8 mouse cellular contexts compared by ENCODE assay signal in the genomic region with DNA sequence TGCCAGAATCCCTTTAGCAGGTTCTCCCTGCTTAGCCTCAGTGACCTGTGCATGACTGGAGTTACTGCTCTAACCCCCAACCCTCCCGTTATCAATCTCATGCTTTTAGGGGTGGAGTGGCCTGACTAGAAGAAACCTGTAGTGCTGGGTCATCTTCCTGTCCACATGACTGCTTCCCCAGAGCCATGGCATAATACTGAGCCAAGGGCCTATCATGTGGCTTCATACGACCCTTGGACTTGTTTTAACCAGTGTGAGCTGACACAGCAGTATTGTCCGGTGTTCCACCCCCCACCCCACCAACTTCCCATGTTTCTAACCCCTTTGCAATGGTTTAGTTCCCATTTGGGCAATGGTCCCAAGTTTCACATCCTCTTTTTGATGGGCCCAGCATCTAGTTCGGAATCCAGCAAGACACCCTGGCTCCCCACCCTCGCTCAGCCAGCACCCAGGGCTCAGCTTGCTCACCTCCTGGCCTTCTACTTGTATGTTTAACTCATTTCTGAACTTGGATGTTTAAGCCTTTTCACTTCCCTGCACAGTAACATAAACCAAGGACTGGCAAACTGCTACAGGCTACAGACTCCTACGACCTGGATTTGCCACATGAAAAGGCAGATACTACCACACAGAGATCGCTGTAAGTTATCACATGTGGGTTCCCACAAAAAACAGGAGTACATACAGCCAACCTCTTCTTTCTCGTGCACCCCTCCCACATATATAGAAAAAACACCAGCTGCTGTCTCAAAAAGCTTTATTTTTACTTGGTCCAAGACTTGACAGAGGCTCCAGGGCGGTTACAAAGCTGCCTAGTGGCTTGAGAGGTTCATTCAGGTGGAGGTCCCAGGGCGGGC. TPM values are rescaled to one million over a fixed set of nuclear protein-coding genes. Genes with fewer than 3 reads are reported as not detected.
DNase-seq lines count a peak whose midpoint lies in the region; ATAC-seq and TF ChIP-seq lines count a peak whose summit lies in the region.

No protein-coding gene starts in this region.

- peak overlapping the region; percentile 65 for H3K4me2 ChIP-seq in forebrain, embryonic 12.5 days
- peak overlapping the region; percentile 81 for H3K4me2 ChIP-seq in lung, postnatal 0 days (replicated peaks; ENCODE audit: low read depth, low read length)

- in situ Hi-C loops in ES-E14 (cut with MboI; ENCODE audit: low sequenced_read_pairs in 2 of 2, unreplicated experiment in 2 of 2) = no loop called here

- TF ChIP-seq CTCF in lung, postnatal 0 days (IDR thresholded peaks at IDR 0.05) = no peak

- H3K9me3 ChIP-seq in ES-E14 (ENCODE audit: control insufficient read depth, insufficient read depth, low read depth, low read length) = no peaks in the 10 kb centered on the region
- no peaks in the 10 kb centered on the region for H3K9me3 ChIP-seq in forebrain, embryonic 12.5 days
- H3K9me3 ChIP-seq in lung, postnatal 0 days (ENCODE audit: low read length) = no peaks in the 10 kb centered on the region

- peak overlapping the region in 1 of 2 experiments; percentile 75; a peak in 2 of 4 replicates for H3K4me3 ChIP-seq in ES-E14 (ENCODE audit: insufficient read depth in 1 of 2, low read depth in 1 of 2, low read length in 2 of 2, poor library complexity in 1 of 2, severe bottlenecking in 1 of 2)
- H3K4me3 ChIP-seq in forebrain, embryonic 12.5 days (replicated peaks) = peak overlapping the region; percentile 82
- H3K4me3 ChIP-seq in lung, postnatal 0 days (ENCODE audit: low read depth, low read length) = peak overlapping the region; percentile 15; the same call in 1 of the 2 replicates

- H3K27me3 ChIP-seq in forebrain, embryonic 12.5 days = no peaks in the 10 kb centered on the region
- no peaks in the 10 kb centered on the region for H3K27me3 ChIP-seq in lung, postnatal 0 days (replicated peaks; ENCODE audit: insufficient read depth, low read length)
- no peaks in the 10 kb centered on the region for H3K27me3 ChIP-seq in splenic B cell, adult 2 months (ENCODE audit: control insufficient read depth, insufficient read depth, low read length, poor library complexity, severe bottlenecking)

- no peak overlapping the region for H3K27ac ChIP-seq in ES-E14 (ENCODE audit: insufficient read depth, low read depth, low read length, poor library complexity, severe bottlenecking)
- peak overlapping the region; percentile 65 for H3K27ac ChIP-seq in forebrain, embryonic 12.5 days
- no peak overlapping the region for H3K27ac ChIP-seq in lung, postnatal 0 days (ENCODE audit: low read length)

- 76% methylated on average over 10 of the region's 10 CpGs for WGBS in forebrain, embryonic 12.5 days
- 41% methylated on average over 9 of the region's 10 CpGs for WGBS in lung, postnatal 0 days

- ATAC-seq in forebrain, embryonic 12.5 days (ENCODE audit: low FRiP score) = no peak
- ATAC-seq in lung, postnatal 0 days = no peak

- TF ChIP-seq EP300 in lung, postnatal 0 days (IDR thresholded peaks at IDR 0.05) = no peak

- DNase-seq in 3T3-L1 (ENCODE audit: low read depth, low spot score) (peak; percentile 77), ES-E14 (ENCODE audit: low read depth, low spot score) (no peak)
- DNase-seq in kidney, adult 18-20 months = peak; percentile 71
- peak; percentile 42 for DNase-seq in lung, postnatal 0 days (ENCODE audit: low spot score)
- peak; percentile 68 for DNase-seq in splenic B cell, adult 2 months (ENCODE audit: low read depth, low spot score)
- DNase-seq in testis, postnatal 10 days (ENCODE audit: low spot score) = no peak
- DNase-seq in frontal cortex, postnatal 25 days (ENCODE audit: low spot score in 2 of 2) = no peak

- H3K4me1 ChIP-seq in ES-E14 (ENCODE audit: control insufficient read depth in 2 of 2, insufficient read depth in 2 of 2, low read length in 2 of 2, poor library complexity in 1 of 2) = peaks cover 0 to 16% of the 10 kb centered on the region in 2 experiments; a peak in 1 of 4 replicates
- peaks cover 37% of the 10 kb centered on the region for H3K4me1 ChIP-seq in forebrain, embryonic 12.5 days
- peaks cover 25% of the 10 kb centered on the region; the same call in 1 of the 2 replicates for H3K4me1 ChIP-seq in lung, postnatal 0 days (ENCODE audit: insufficient read depth, low read depth, low read length)

- H3K36me3 ChIP-seq in ES-E14 (ENCODE audit: control insufficient read depth, insufficient read depth, low read length, poor library complexity, severe bottlenecking) = peaks cover 39% of the 10 kb centered on the region
- peaks cover 49% of the 10 kb centered on the region for H3K36me3 ChIP-seq in forebrain, embryonic 12.5 days (replicated peaks)
- H3K36me3 ChIP-seq in lung, postnatal 0 days (ENCODE audit: insufficient read depth, low read length) = peaks cover 16% of the 10 kb centered on the region; the same call in 1 of the 2 replicates
- H3K36me3 ChIP-seq in splenic B cell, adult 2 months (ENCODE audit: control insufficient read depth, insufficient read depth, low read length, poor library complexity, severe bottlenecking) = peaks cover 10% of the 10 kb centered on the region

- peak overlapping the region; percentile 79; the same call in 1 of the 2 replicates for H3K9ac ChIP-seq in ES-E14 (ENCODE audit: insufficient read depth, low read depth, low read length, poor library complexity, severe bottlenecking)
- peak overlapping the region; percentile 87 for H3K9ac ChIP-seq in forebrain, embryonic 12.5 days
- 0 out of 2 replicates have a peak overlapping the region, but pooled peaks have one; percentile 74 for H3K9ac ChIP-seq in lung, postnatal 0 days (replicated peaks; ENCODE audit: low read depth)

TF ChIP-seq in ES-E14, 5 proteins besides CTCF, POLR2A, EP300 and RAD21:
- no peak for TF ChIP-seq ZNF384 (IDR thresholded peaks at IDR 0.05; ENCODE audit: low read depth, low read length)
- TF ChIP-seq MAFK (IDR thresholded peaks at IDR 0.05; ENCODE audit: insufficient read depth, low read depth, low read length) = peak; percentile 96
- peak; percentile 56; the same call in 1 of the 2 replicates for TF ChIP-seq CHD2 (IDR thresholded peaks at IDR 0.05; ENCODE audit: low read depth, low read length)
- 0 out of 2 replicates have a peak, but pooled peaks have one; percentile 45 for TF ChIP-seq HCFC1 (IDR thresholded peaks at IDR 0.05; ENCODE audit: borderline replicate concordance, insufficient read depth, low read length)
- TF ChIP-seq ZC3H11A (IDR thresholded peaks at IDR 0.05; ENCODE audit: borderline replicate concordance, low read depth, low read length) = no peak

RNA-seq across cellular contexts. Expression of gene Ftl1, which starts 2.3 kb away (rescaled TPM):
- 398 and 408 TPM in 2 replicates for total RNA-seq in ES-E14 (2012; rRNA removed)
- polyA plus RNA-seq in forebrain, embryonic 12.5 days (2016; fragmentation: Nextera tagmentation; extraction: Ambion mirVana) = 5,523 and 5,537 TPM in 2 replicates
- 5,808 and 6,026 TPM in 2 replicates for polyA plus RNA-seq in lung, postnatal 0 days (2015; fragmentation: Nextera tagmentation; extraction: Ambion mirVana)

RNA-seq across cellular contexts. Expression of gene Bax, which starts 9.3 kb away (rescaled TPM):
- 388 and 591 TPM in 2 replicates for total RNA-seq in ES-E14 (2012; rRNA removed)
- 240 and 256 TPM in 2 replicates for polyA plus RNA-seq in forebrain, embryonic 12.5 days (2016; fragmentation: Nextera tagmentation; extraction: Ambion mirVana)
- 144 and 155 TPM in 2 replicates for polyA plus RNA-seq in lung, postnatal 0 days (2015; fragmentation: Nextera tagmentation; extraction: Ambion mirVana)

RNA-seq across cellular contexts. Expression of gene Ruvbl2, which starts 19.5 kb away (rescaled TPM):
- total RNA-seq in ES-E14 (2012; rRNA removed) = 228 and 281 TPM in 2 replicates
- 167 and 175 TPM in 2 replicates for polyA plus RNA-seq in forebrain, embryonic 12.5 days (2016; fragmentation: Nextera tagmentation; extraction: Ambion mirVana)
- 59.9 and 63.5 TPM in 2 replicates for polyA plus RNA-seq in lung, postnatal 0 days (2015; fragmentation: Nextera tagmentation; extraction: Ambion mirVana)

RNA-seq across cellular contexts. Expression of gene Gys1, which starts 22.8 kb away (rescaled TPM):
- 26.1 and 26.8 TPM in 2 replicates for total RNA-seq in ES-E14 (2012; rRNA removed)
- 28.7 and 30.7 TPM in 2 replicates for polyA plus RNA-seq in forebrain, embryonic 12.5 days (2016; fragmentation: Nextera tagmentation; extraction: Ambion mirVana)
- 19.2 and 19.6 TPM in 2 replicates for polyA plus RNA-seq in lung, postnatal 0 days (2015; fragmentation: Nextera tagmentation; extraction: Ambion mirVana)

RNA-seq across cellular contexts. Expression of gene Tulp2, which starts 24.2 kb away (rescaled TPM):
- total RNA-seq in ES-E14 (2012; rRNA removed) = 2.6 TPM in 2 replicates
- 0.29 and 0.34 TPM in 2 replicates for polyA plus RNA-seq in forebrain, embryonic 12.5 days (2016; fragmentation: Nextera tagmentation; extraction: Ambion mirVana)
- polyA plus RNA-seq in lung, postnatal 0 days (2015; fragmentation: Nextera tagmentation; extraction: Ambion mirVana) = 0.25 and 0.52 TPM in 2 replicates

Comparison
In these comparisons a context has a peak if more than half of its experiments do, and no peak if none do; other contexts are left out.
1. DNase-seq: peak in 3T3-L1 (single experiment), kidney, adult 18-20 months (single experiment), lung, postnatal 0 days (single experiment) and splenic B cell, adult 2 months (single experiment); none in ES-E14 (single experiment), testis, postnatal 10 days (single experiment) and frontal cortex, postnatal 25 days (0 of 2).
2. Peak in every context shown above with its lines, with median percentiles within 50 percentile points of each other: H3K9ac ChIP-seq.